Comparison of ENCODE assay signal across 8 mouse cellular contexts in the genomic region with DNA sequence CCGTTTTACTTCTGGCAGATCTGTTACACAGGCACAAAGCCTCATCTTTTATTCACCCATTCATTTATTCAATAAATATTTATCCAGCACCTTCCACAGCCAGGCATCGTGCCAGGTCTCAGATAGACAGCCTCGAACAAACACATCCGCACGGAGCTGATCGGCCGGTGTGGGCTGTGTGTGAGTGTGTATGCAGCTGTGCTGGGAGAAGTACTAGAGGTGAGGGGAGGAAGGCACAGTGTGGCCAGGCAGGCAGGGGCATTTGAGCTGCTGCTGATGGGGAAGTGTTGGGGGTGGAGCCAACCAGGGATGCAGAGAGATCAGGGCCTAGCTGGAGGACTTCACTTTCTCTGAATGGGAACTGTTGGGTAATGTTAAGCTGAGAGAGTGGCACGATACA. TPM values are rescaled to one million over a fixed set of nuclear protein-coding genes. Genes with fewer than 3 reads are reported as not detected.
A peak's percentile ranks its signal among the peaks of the same experiment; 100 is the strongest.
DNase-seq lines count a peak whose midpoint lies in the region; ATAC-seq and TF ChIP-seq lines count a peak whose summit lies in the region.

No protein-coding gene starts in this region.

- no peak overlapping the region for H3K27ac ChIP-seq in intestine, embryonic 15.5 days
- H3K27ac ChIP-seq in intestine, postnatal 0 days (ENCODE audit: low read depth, low read length), result no peak overlapping the region
- peak overlapping the region; percentile 64 for H3K27ac ChIP-seq in hindbrain, embryonic 13.5 days

- H3K9me3 ChIP-seq in intestine, embryonic 15.5 days, result no peaks in the 10 kb centered on the region
- no peaks in the 10 kb centered on the region for H3K9me3 ChIP-seq in intestine, postnatal 0 days (ENCODE audit: control insufficient read depth)
- no peaks in the 10 kb centered on the region for H3K9me3 ChIP-seq in hindbrain, embryonic 13.5 days

- ATAC-seq in intestine, embryonic 15.5 days, result peak; percentile 68; the same call in 1 of the 2 replicates
- ATAC-seq in intestine, postnatal 0 days, result no peak
- peak; percentile 67; the same call in 1 of the 2 replicates for ATAC-seq in hindbrain, embryonic 13.5 days (ENCODE audit: low FRiP score)
- peak; percentile 60 for ATAC-seq in megakaryocyte progenitor cell, adult 5-6 weeks (replicated peaks; ENCODE audit: poor library complexity)

- intact Hi-C loops in left cerebral cortex, postnatal 25 days (cut with DNase I), result no loop called here

- WGBS in intestine, embryonic 15.5 days, result 28% methylated on average over 8 of the region's 8 CpGs
- WGBS in intestine, postnatal 0 days, result 36% methylated on average over 8 of the region's 8 CpGs
- 21% methylated on average over 8 of the region's 8 CpGs for WGBS in hindbrain, embryonic 13.5 days

- no peak overlapping the region for H3K4me3 ChIP-seq in intestine, embryonic 15.5 days (replicated peaks)
- H3K4me3 ChIP-seq in intestine, postnatal 0 days (ENCODE audit: low read depth, low read length), result no peak overlapping the region
- no peak overlapping the region for H3K4me3 ChIP-seq in hindbrain, embryonic 13.5 days

- no peak overlapping the region for H3K4me2 ChIP-seq in intestine, embryonic 15.5 days (replicated peaks)
- no peak overlapping the region for H3K4me2 ChIP-seq in intestine, postnatal 0 days (replicated peaks; ENCODE audit: low read depth)
- no peak overlapping the region for H3K4me2 ChIP-seq in hindbrain, embryonic 13.5 days

- no peak for TF ChIP-seq CTCF in intestine, postnatal 0 days (IDR thresholded peaks at IDR 0.05; ENCODE audit: low read depth)
- no peak for TF ChIP-seq CTCF in brain, embryonic 14.5 days (IDR thresholded peaks at IDR 0.05; ENCODE audit: borderline replicate concordance, extremely low read depth, insufficient read depth, insufficient read length)

- no peak for TF ChIP-seq POLR2A in brain, embryonic 14.5 days (IDR thresholded peaks at IDR 0.05; ENCODE audit: borderline replicate concordance, extremely low read depth, insufficient read depth, insufficient read length, poor library complexity, severe bottlenecking)

- peaks cover 14% of the 10 kb centered on the region for H3K4me1 ChIP-seq in intestine, embryonic 15.5 days (replicated peaks)
- no peaks in the 10 kb centered on the region for H3K4me1 ChIP-seq in intestine, postnatal 0 days (replicated peaks; ENCODE audit: control insufficient read depth, insufficient read depth, low read length)
- H3K4me1 ChIP-seq in hindbrain, embryonic 13.5 days (replicated peaks), result peaks cover 26% of the 10 kb centered on the region

- peak; percentile 85 for DNase-seq in brain, embryonic 14.5 days (ENCODE audit: low read depth)
- no peak for DNase-seq in frontal cortex, postnatal 25 days (ENCODE audit: low spot score in 2 of 2)
- no peak for DNase-seq in gastrocnemius, postnatal 25 days
- no peak for DNase-seq in left cerebral cortex, postnatal 25 days (ENCODE audit: low spot score in 2 of 2)

- no peaks in the 10 kb centered on the region for H3K27me3 ChIP-seq in intestine, embryonic 15.5 days (replicated peaks)
- H3K27me3 ChIP-seq in intestine, postnatal 0 days (replicated peaks; ENCODE audit: control insufficient read depth, insufficient read depth, low read length), result no peaks in the 10 kb centered on the region
- H3K27me3 ChIP-seq in hindbrain, embryonic 13.5 days, result no peaks in the 10 kb centered on the region

- no peaks in the 10 kb centered on the region for H3K36me3 ChIP-seq in intestine, embryonic 15.5 days
- no peaks in the 10 kb centered on the region for H3K36me3 ChIP-seq in intestine, postnatal 0 days (ENCODE audit: control insufficient read depth, insufficient read depth)
- no peaks in the 10 kb centered on the region for H3K36me3 ChIP-seq in hindbrain, embryonic 13.5 days

- no peak overlapping the region for H3K9ac ChIP-seq in intestine, embryonic 15.5 days
- no peak overlapping the region for H3K9ac ChIP-seq in intestine, postnatal 0 days (ENCODE audit: low read depth, low read length)
- no peak overlapping the region for H3K9ac ChIP-seq in hindbrain, embryonic 13.5 days

RNA-seq across cellular contexts. Expression of gene Peli2, which starts 51.4 kb away (rescaled TPM):
- polyA plus RNA-seq in intestine, embryonic 15.5 days (2015; fragmentation: Nextera tagmentation; extraction: Ambion mirVana), result 4.9 and 5.3 TPM in 2 replicates
- polyA plus RNA-seq in intestine, postnatal 0 days (2015; fragmentation: Nextera tagmentation; extraction: Ambion mirVana), result 2.0 and 2.1 TPM in 2 replicates
- polyA plus RNA-seq in brain, embryonic 14.5 days (2012; rRNA removed), result 14.0 and 18.0 TPM in 2 replicates
- 8.3 and 10.6 TPM in 2 replicates for polyA plus RNA-seq in hindbrain, embryonic 13.5 days (2015; fragmentation: Nextera tagmentation; extraction: Ambion mirVana)
- total RNA-seq in megakaryocyte progenitor cell, adult 5-6 weeks (2015), result 9.0 and 10.3 TPM in 2 replicates
- total RNA-seq in megakaryocyte progenitor cell, adult 5-6 weeks (2017), result 4.7 and 6.6 TPM in 2 replicates
- 10 to 100 TPM; 12.5 to 14.7 TPM for total RNA-seq in gastrocnemius, postnatal 25 days (2021)
- 10 to 100 TPM; 13.5 to 21.0 TPM for total RNA-seq in left cerebral cortex, postnatal 25 days (2021)
